Mouse (Mus musculus) lung, adult 18-20 months (tissue): ENCODE measurements around the gene Zmynd11.

ENCODE experiments used
- DNase-seq, 2 experiments: peaks; one replicate each; pipeline ENCODE4 v3.0.0; 2022; ENCODE audit warnings: mixed read lengths in 2 of 2

Zmynd11 gene

GRCm38 (mm10) chr13:9653018-9653417 is 112.1 kb downstream of the Zmynd11 start:
- DNase-seq, result no peak

- DNase-seq, result no peak
These were observed 114.5 kb downstream of the Zmynd11 start for GRCm38 (mm10) chr13:9650580-9650979.

GRCm38 (mm10) chr13:9649894-9650293 is 115.2 kb downstream of the Zmynd11 start:
- DNase-seq, result no peak

GRCm38 (mm10) chr13:9648716-9649115 is 116.4 kb downstream of the Zmynd11 start:
- DNase-seq, result no peak

GRCm38 (mm10) chr13:9637949-9638348 is 127.2 kb downstream of the Zmynd11 start:
- no peak for DNase-seq

GRCm38 (mm10) chr13:9636505-9636904 is 128.6 kb downstream of the Zmynd11 start:
- DNase-seq, result peak; percentile 8 to 16

- DNase-seq, result no peak
These were observed 129.2 kb downstream of the Zmynd11 start for GRCm38 (mm10) chr13:9635951-9636350.
